In the genomic region with DNA sequence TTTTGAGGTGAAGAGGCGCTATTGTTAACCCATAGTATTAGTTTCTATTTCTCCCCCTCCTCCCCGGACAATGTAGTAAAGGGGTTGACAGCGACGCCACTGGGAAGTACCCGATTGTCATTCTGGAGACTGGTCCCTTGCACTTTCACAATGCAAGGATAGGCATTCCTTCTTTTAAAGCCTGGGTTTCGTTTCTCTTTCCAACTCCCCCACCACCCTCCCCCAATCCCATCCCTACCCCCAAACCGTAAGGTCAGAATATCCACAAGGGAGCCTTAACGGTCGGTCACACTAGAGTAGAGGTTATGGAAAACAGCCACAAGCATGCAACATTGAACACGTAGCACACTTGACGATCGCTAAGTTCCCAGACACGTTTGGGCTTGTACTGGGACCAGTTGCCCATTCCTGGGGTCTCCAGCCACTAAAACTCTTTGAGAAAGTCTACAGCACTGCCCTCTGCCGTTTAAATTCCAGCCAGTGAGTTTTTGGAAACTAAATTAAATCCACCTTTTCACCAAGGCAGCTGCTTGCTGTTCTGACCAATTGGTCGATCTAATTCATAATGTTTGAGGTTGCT, we compare ENCODE assay signal across 8 mouse cellular contexts. TPM values are rescaled to one million over a fixed set of nuclear protein-coding genes. Genes with fewer than 3 reads are reported as not detected.
DNase-seq lines count a peak whose midpoint lies in the region; ATAC-seq and TF ChIP-seq lines count a peak whose summit lies in the region.

A gene (minus strand): TSS at position 426 of the 580 bp plus-strand sequence.

- TF ChIP-seq POLR2A in CH12.LX (IDR thresholded peaks at IDR 0.05; ENCODE audit: low read depth, low read length): no peak; the same call in none of the 2 replicates

- under 1% methylated on average over 15 of the region's 15 CpGs for WGBS in heart, embryonic 15.5 days
- WGBS in kidney, postnatal 0 days: under 1% methylated on average over 15 of the region's 15 CpGs
- under 1% methylated on average over 15 of the region's 15 CpGs for WGBS in liver, embryonic 15.5 days (ENCODE audit: insufficient replicate concordance)
- 1% methylated on average over 15 of the region's 15 CpGs for WGBS in neural tube, embryonic 15.5 days

- H3K4me1 ChIP-seq in CH12.LX (ENCODE audit: control insufficient read depth in 1 of 2, insufficient read depth in 2 of 2): peaks cover 0 to 17% of the 10 kb centered on the region in 2 experiments; a peak in 3 of 4 replicates
- H3K4me1 ChIP-seq in erythroblast, embryonic 14.5 days (ENCODE audit: control insufficient read depth): peaks cover 70% of the 10 kb centered on the region
- H3K4me1 ChIP-seq in heart, embryonic 15.5 days (replicated peaks): peaks cover 20% of the 10 kb centered on the region
- H3K4me1 ChIP-seq in kidney, postnatal 0 days (replicated peaks; ENCODE audit: insufficient read depth, low read length): 0 out of 2 replicates have a peak, but pooled peaks cover 7% of the 10 kb centered on the region
- peaks cover 71% of the 10 kb centered on the region for H3K4me1 ChIP-seq in liver, embryonic 15.5 days (replicated peaks)
- H3K4me1 ChIP-seq in neural tube, embryonic 15.5 days: peaks cover 22% of the 10 kb centered on the region

- no peaks in the 10 kb centered on the region for H3K9me3 ChIP-seq in CH12.LX (replicated peaks; ENCODE audit: low read length)
- no peaks in the 10 kb centered on the region for H3K9me3 ChIP-seq in erythroblast, embryonic 14.5 days (ENCODE audit: control insufficient read depth, low read length)
- no peaks in the 10 kb centered on the region for H3K9me3 ChIP-seq in heart, embryonic 15.5 days (replicated peaks)
- H3K9me3 ChIP-seq in kidney, postnatal 0 days (replicated peaks; ENCODE audit: low read length): no peaks in the 10 kb centered on the region
- no peaks in the 10 kb centered on the region for H3K9me3 ChIP-seq in liver, embryonic 15.5 days (replicated peaks)
- H3K9me3 ChIP-seq in neural tube, embryonic 15.5 days (replicated peaks): no peaks in the 10 kb centered on the region

- peak within 1 kb of the TSS; percentile 96 for H3K9ac ChIP-seq in CH12.LX (ENCODE audit: insufficient read depth, low read depth)
- peak within 1 kb of the TSS; percentile 97 for H3K9ac ChIP-seq in heart, embryonic 15.5 days
- H3K9ac ChIP-seq in kidney, postnatal 0 days (ENCODE audit: low read depth, low read length): peak within 1 kb of the TSS; percentile 94
- H3K9ac ChIP-seq in liver, embryonic 15.5 days: peak within 1 kb of the TSS; percentile 100
- peak within 1 kb of the TSS; percentile 98 for H3K9ac ChIP-seq in neural tube, embryonic 15.5 days (replicated peaks)

- TF ChIP-seq EP300 in CH12.LX (IDR thresholded peaks at IDR 0.05; ENCODE audit: low read length): no peak; the same call in 1 of the 2 replicates

- H3K27ac ChIP-seq in CH12.LX (ENCODE audit: insufficient read depth, low read depth): peak within 1 kb of the TSS; percentile 87
- H3K27ac ChIP-seq in heart, embryonic 15.5 days: peak within 1 kb of the TSS; percentile 91
- peak within 1 kb of the TSS; percentile 90 for H3K27ac ChIP-seq in kidney, postnatal 0 days
- peak within 1 kb of the TSS; percentile 98 for H3K27ac ChIP-seq in liver, embryonic 15.5 days (replicated peaks)
- H3K27ac ChIP-seq in neural tube, embryonic 15.5 days (replicated peaks): peak within 1 kb of the TSS; percentile 84

- H3K4me2 ChIP-seq in CH12.LX (ENCODE audit: insufficient read depth, low read depth, poor library complexity, severe bottlenecking): peak within 1 kb of the TSS; percentile 89
- peak within 1 kb of the TSS; percentile 91 for H3K4me2 ChIP-seq in heart, embryonic 15.5 days
- H3K4me2 ChIP-seq in kidney, postnatal 0 days (ENCODE audit: low read length): peak within 1 kb of the TSS; percentile 82
- peak within 1 kb of the TSS; percentile 85 for H3K4me2 ChIP-seq in liver, embryonic 15.5 days
- peak within 1 kb of the TSS; percentile 87 for H3K4me2 ChIP-seq in neural tube, embryonic 15.5 days

- dilution Hi-C loops in CH12.LX (cut with MboI; ENCODE audit: extremely low pct_ligation_motif_present, extremely low pct_unique_long_range_greater_than_20kb, low sequenced_read_pairs): no loop called here

- TF ChIP-seq RAD21 in CH12.LX (IDR thresholded peaks at IDR 0.05; ENCODE audit: low read depth, low read length): peak; percentile 46

- H3K4me3 ChIP-seq in CH12.LX (replicated peaks in 1 of 3; ENCODE audit: low read depth in 2 of 3, low read length in 2 of 3, poor library complexity in 1 of 3): peak within 1 kb of the TSS; percentile 49 to 96 (median 90)
- H3K4me3 ChIP-seq in erythroblast, embryonic 14.5 days (replicated peaks): peak within 1 kb of the TSS; percentile 74
- H3K4me3 ChIP-seq in heart, embryonic 15.5 days: peak within 1 kb of the TSS; percentile 94
- H3K4me3 ChIP-seq in kidney, postnatal 0 days (replicated peaks; ENCODE audit: low read depth, low read length): peak within 1 kb of the TSS; percentile 84
- H3K4me3 ChIP-seq in liver, embryonic 15.5 days (replicated peaks): peak within 1 kb of the TSS; percentile 99
- peak within 1 kb of the TSS; percentile 100 for H3K4me3 ChIP-seq in neural tube, embryonic 15.5 days (replicated peaks)

- peak in 1 of 2 experiments; percentile 67; a peak in 2 of 4 replicates for TF ChIP-seq CTCF in CH12.LX (conservative IDR thresholded peaks at IDR 0.05 in 1 of 2, IDR thresholded peaks at IDR 0.05 in 1 of 2; ENCODE audit: low read depth in 2 of 2, low read length in 2 of 2)
- peak; percentile 71 for TF ChIP-seq CTCF in kidney, postnatal 0 days (IDR thresholded peaks at IDR 0.05; ENCODE audit: low read depth)

- ATAC-seq in heart, embryonic 15.5 days (replicated peaks; ENCODE audit: insufficient number of reproducible peaks, insufficient read depth, low FRiP score, low read depth): no peak
- ATAC-seq in kidney, postnatal 0 days (replicated peaks; ENCODE audit: low FRiP score, low read depth): no peak
- no peak for ATAC-seq in liver, embryonic 15.5 days (ENCODE audit: insufficient read depth)
- no peak for ATAC-seq in neural tube, embryonic 15.5 days (ENCODE audit: low FRiP score)

- in situ Hi-C loops in CH12.LX (cut with MboI; ENCODE audit: low pct_ligation_motif_present, low pct_unique_long_range_greater_than_20kb, low sequenced_read_pairs): no loop called here

- peaks cover 55% of the 10 kb centered on the region for H3K79me2 ChIP-seq in CH12.LX (replicated peaks; ENCODE audit: control insufficient read depth, extremely low read depth, insufficient read depth, poor library complexity, severe bottlenecking)

- H3K27me3 ChIP-seq in CH12.LX (replicated peaks): peaks cover 12% of the 10 kb centered on the region
- no peaks in the 10 kb centered on the region for H3K27me3 ChIP-seq in erythroblast, embryonic 14.5 days (ENCODE audit: control insufficient read depth)
- no peaks in the 10 kb centered on the region for H3K27me3 ChIP-seq in heart, embryonic 15.5 days
- H3K27me3 ChIP-seq in kidney, postnatal 0 days (ENCODE audit: insufficient read depth, low read length): no peaks in the 10 kb centered on the region
- no peaks in the 10 kb centered on the region for H3K27me3 ChIP-seq in liver, embryonic 15.5 days
- no peaks in the 10 kb centered on the region for H3K27me3 ChIP-seq in neural tube, embryonic 15.5 days (replicated peaks)

- H3K36me3 ChIP-seq in CH12.LX (replicated peaks in 1 of 2; ENCODE audit: control insufficient read depth in 1 of 2, insufficient read depth in 1 of 2, low read length in 1 of 2): peaks cover 19 to 31% of the 10 kb centered on the region in 2 experiments
- H3K36me3 ChIP-seq in erythroblast, embryonic 14.5 days (ENCODE audit: control insufficient read depth): peaks cover 54% of the 10 kb centered on the region
- H3K36me3 ChIP-seq in heart, embryonic 15.5 days: peaks cover 23% of the 10 kb centered on the region
- H3K36me3 ChIP-seq in kidney, postnatal 0 days (ENCODE audit: insufficient read depth, low read length): 0 out of 2 replicates have a peak, but pooled peaks cover 12% of the 10 kb centered on the region
- peaks cover 29% of the 10 kb centered on the region for H3K36me3 ChIP-seq in liver, embryonic 15.5 days (replicated peaks)
- H3K36me3 ChIP-seq in neural tube, embryonic 15.5 days: peaks cover 19% of the 10 kb centered on the region

- peak; percentile 67 for DNase-seq in CH12.LX (ENCODE audit: extremely low read depth)
- DNase-seq in adrenal gland, adult 8-10 months: no peak
- peak; percentile 82 for DNase-seq in kidney, postnatal 0 days (ENCODE audit: low spot score)
- peak; percentile 19 for DNase-seq in thymus, postnatal 25 days

TF ChIP-seq in CH12.LX, 34 proteins besides CTCF, POLR2A, EP300 and RAD21 (continues in another document):
- peak; percentile 90; the same call in 1 of the 2 replicates for TF ChIP-seq CHD1 (IDR thresholded peaks at IDR 0.05; ENCODE audit: low read depth, low read length)
- TF ChIP-seq ETS1 (conservative IDR thresholded peaks at IDR 0.05; ENCODE audit: low read depth, low read length): no peak
- no peak; the same call in 1 of the 2 replicates for TF ChIP-seq MXI1 (IDR thresholded peaks at IDR 0.05; ENCODE audit: low read depth, low read length)
- peak; percentile 51; the same call in 1 of the 2 replicates for TF ChIP-seq MYC (IDR thresholded peaks at IDR 0.05; ENCODE audit: low read depth, low read length)
- peak; percentile 26; the same call in 1 of the 2 replicates for TF ChIP-seq SIN3A (IDR thresholded peaks at IDR 0.05; ENCODE audit: low read length)
- no peak for TF ChIP-seq JUN (IDR thresholded peaks at IDR 0.05; ENCODE audit: insufficient read depth, low read depth, low read length)
- no peak for TF ChIP-seq NELFE (IDR thresholded peaks at IDR 0.05; ENCODE audit: low read depth, low read length)
- no peak for TF ChIP-seq USF2 (conservative IDR thresholded peaks at IDR 0.05; ENCODE audit: low read depth, low read length)
- no peak for TF ChIP-seq USF1 (IDR thresholded peaks at IDR 0.05; ENCODE audit: low read depth, low read length)
- TF ChIP-seq E2F4 (IDR thresholded peaks at IDR 0.05; ENCODE audit: insufficient replicate concordance, low read depth, low read length): no peak
- TF ChIP-seq HCFC1 (IDR thresholded peaks at IDR 0.05; ENCODE audit: low read depth, low read length): no peak; the same call in 1 of the 2 replicates
- TF ChIP-seq GABPA (IDR thresholded peaks at IDR 0.05; ENCODE audit: insufficient replicate concordance, low read depth, low read length): no peak
- peak; percentile 38; the same call in 1 of the 2 replicates for TF ChIP-seq CHD2 (IDR thresholded peaks at IDR 0.05; ENCODE audit: low read length)

RNA-seq across cellular contexts. Expression of the gene that starts here (rescaled TPM):
- 3.0 and 3.1 TPM in 2 replicates for total RNA-seq in CH12.LX (2012; rRNA removed)
- total RNA-seq in CH12.LX (2014; rRNA removed): 1.2 and 1.5 TPM in 2 replicates
- 1.4 and 1.5 TPM in 2 replicates for polyA plus RNA-seq in CH12.LX (2012; ENCODE audit: insufficient read length, low read depth)
- 10 to 100 TPM; 20.4 to 29.9 (median 26.0) TPM for total RNA-seq in adrenal gland, adult 8-10 months (2022)
- 7.6 and 10.1 TPM in 2 replicates for polyA plus RNA-seq in erythroblast, embryonic 14.5 days (2012)
- 7.6 and 9.9 TPM in 2 replicates for polyA plus RNA-seq in heart, embryonic 15.5 days (2015; fragmentation: Nextera tagmentation; extraction: Ambion mirVana)
- polyA plus RNA-seq in kidney, postnatal 0 days (2015; fragmentation: Nextera tagmentation; extraction: Ambion mirVana): 2.1 and 2.7 TPM in 2 replicates
- 3.3 and 4.8 TPM in 2 replicates for polyA plus RNA-seq in liver, embryonic 15.5 days (2015; fragmentation: Nextera tagmentation; extraction: Ambion mirVana)
- 11.0 and 12.0 TPM in 2 replicates for polyA plus RNA-seq in neural tube, embryonic 15.5 days (2015; fragmentation: Nextera tagmentation; extraction: Ambion mirVana)

Comparison
In these comparisons a context has a peak if more than half of its experiments do, and no peak if none do; other contexts are left out.
1. RNA of the gene that starts here (total RNA-seq): 20.4 to 29.9 TPM in adrenal gland, adult 8-10 months; 1.2 to 3.1 TPM in CH12.LX; every median in the first group is over 4 times any median in the second.
2. Peak in every context shown above with its lines, with median percentiles within 50 percentile points of each other: H3K27ac ChIP-seq, H3K4me2 ChIP-seq, H3K4me3 ChIP-seq and H3K9ac ChIP-seq.